Mouse (Mus musculus): ENCODE results near the gene Sytl3.
"Not testable (repeated sequence)": the region's sequence is repeated elsewhere in the genome, so short reads cannot be mapped to it uniquely, and the experiment has no call there.

Sytl3 gene

GRCm38 (mm10) chr17:6645668-6646067 lies 13.2 kb upstream of the Sytl3 start:
- in situ Hi-C loops (cut with MboI, MseI) = not testable (repeated sequence)

GRCm38 (mm10) chr17:6646841-6647240 lies 12.1 kb upstream of the Sytl3 start:
- in situ Hi-C loops (cut with MboI, MseI) = not testable (repeated sequence)

- in situ Hi-C loops (cut with MboI, MseI) = not testable (repeated sequence)
Observed at GRCm38 (mm10) chr17:6647452-6647851, 11.4 kb upstream of the Sytl3 start.

GRCm38 (mm10) chr17:6650904-6651565 lies 7.9 kb upstream of the Sytl3 start:
- in situ Hi-C loops (cut with MboI, MseI) = loop anchor here (5.0 kb wide), 1 partner anchor 49 kb away; the partner anchor contains the start of gene Dynlt1c

- in situ Hi-C loops (cut with MboI, MseI) = loop anchor here (5.0 kb wide), 1 partner anchor 51 kb away; the partner anchor contains the start of gene Dynlt1c
Observed at GRCm38 (mm10) chr17:6653341-6653946, 5.4 kb upstream of the Sytl3 start.

- in situ Hi-C loops (cut with MboI, MseI) = loop anchor here (5.0 kb wide), 2 partner anchors 163 to 338 kb away; partner anchors contain the start of gene Dynlt1a
Observed at GRCm38 (mm10) chr17:6655087-6655511, 3.8 kb upstream of the Sytl3 start.

- in situ Hi-C loops (cut with MboI, MseI) = loop anchor here (5.0 kb wide), 2 partner anchors 163 to 338 kb away; partner anchors contain the start of gene Dynlt1a
Observed at GRCm38 (mm10) chr17:6655567-6656281, 3.2 kb upstream of the Sytl3 start, which contains the start of gene Dynlt1f. Gene Dynlt1f, minus strand, starts transcription at chr17:6655900.

- in situ Hi-C loops (cut with MboI, MseI) = loop anchor here (5.0 kb wide), 2 partner anchors 164 to 339 kb away; partner anchors contain the start of gene Dynlt1a
Observed at GRCm38 (mm10) chr17:6656471-6656870, 2.4 kb upstream of the Sytl3 start.

GRCm38 (mm10) chr17:6660589-6660988 lies 1.7 kb downstream of the Sytl3 start:
- in situ Hi-C loops (cut with MboI, MseI) = loop anchor here (5.0 kb wide), 1 partner anchor 238 kb away; no protein-coding TSS in a partner anchor

- in situ Hi-C loops (cut with MboI, MseI) = loop anchor here (5.0 kb wide), 1 partner anchor 239 kb away; no protein-coding TSS in a partner anchor
Observed at GRCm38 (mm10) chr17:6661093-6661816, 2.4 kb downstream of the Sytl3 start.

- in situ Hi-C loops (cut with MboI, MseI) = loop anchor here (5.0 kb wide), 1 partner anchor 241 kb away; no protein-coding TSS in a partner anchor
Observed at GRCm38 (mm10) chr17:6662840-6663239, 3.9 kb downstream of the Sytl3 start.

- in situ Hi-C loops (cut with MboI, MseI) = loop anchor here (5.0 kb wide), 1 partner anchor 78 kb away; no protein-coding TSS in a partner anchor
Observed at GRCm38 (mm10) chr17:6665389-6665788, 6.5 kb downstream of the Sytl3 start.

GRCm38 (mm10) chr17:6668522-6668921 lies 9.6 kb downstream of the Sytl3 start:
- in situ Hi-C loops (cut with MboI, MseI) = loop anchor here (5.0 kb wide), 1 partner anchor 81 kb away; no protein-coding TSS in a partner anchor

- in situ Hi-C loops (cut with MboI, MseI) = not testable (repeated sequence)
Observed at GRCm38 (mm10) chr17:6674297-6674696, 15.4 kb downstream of the Sytl3 start.

- in situ Hi-C loops (cut with MboI, MseI) = not testable (repeated sequence)
Observed at GRCm38 (mm10) chr17:6678063-6678462, 19.2 kb downstream of the Sytl3 start.

- in situ Hi-C loops (cut with MboI, MseI) = loop anchor here (5.0 kb wide), 2 partner anchors 114 to 279 kb away; no protein-coding TSS in a partner anchor
Observed at GRCm38 (mm10) chr17:6681721-6682120, 22.8 kb downstream of the Sytl3 start.

GRCm38 (mm10) chr17:6683702-6684101 lies 24.8 kb downstream of the Sytl3 start:
- in situ Hi-C loops (cut with MboI, MseI) = loop anchor here (5.0 kb wide), 2 partner anchors 116 to 281 kb away; no protein-coding TSS in a partner anchor

- in situ Hi-C loops (cut with MboI, MseI) = loop anchor here (5.0 kb wide), 2 partner anchors 117 to 282 kb away; no protein-coding TSS in a partner anchor
Observed at GRCm38 (mm10) chr17:6684464-6685287, 25.8 kb downstream of the Sytl3 start.

GRCm38 (mm10) chr17:6685288-6685818 lies 26.5 kb downstream of the Sytl3 start:
- in situ Hi-C loops (cut with MboI, MseI) = not testable (repeated sequence)

Data from T-helper 1 cell (primary cell).